Mouse (Mus musculus) small intestine, adult 2 months (tissue): Measurements from ENCODE around the gene Gm5475.

ENCODE experiments used
- CTCF ChIP-seq: fragments of 200-500 bp; IDR thresholded peaks from 2 replicates; pipeline ENCODE4 v1.5.1; 2012; ENCODE audit warnings: low read depth, mild to moderate bottlenecking, control low read depth, inconsistent platforms, low read length, moderate library complexity, mixed read lengths; ENCODE audit not compliant: insufficient replicate concordance, insufficient read length; ENCODE audit errors: extremely low read depth
- POLR2A ChIP-seq: fragments of 200-500 bp; IDR thresholded peaks from 2 replicates; pipeline ENCODE4 v1.6.1; 2012; ENCODE audit warnings: low read depth, mild to moderate bottlenecking, control low read depth, inconsistent platforms, low read length, moderate library complexity

- TF ChIP-seq POLR2A (no peak), CTCF (no peak)
These were observed 19.1 kb upstream of the Gm5475 start for GRCm38 (mm10) chr15:100402798-100403197.
